Mouse (Mus musculus): ENCODE results near the gene Kif2a. TPM values are rescaled to one million over a fixed set of nuclear protein-coding genes. Genes with fewer than 3 reads are reported as not detected.

Kif2a gene
- 25.4 TPM in 2 replicates for polyA plus RNA-seq (2014; fragmentation: Nextera tagmentation; extraction: Ambion mirVana)

- Histone ChIP-seq H3K27ac (replicated peaks; ENCODE audit: low read depth, low read length) (peak within 1 kb of the TSS; percentile 93), H3K4me3 (ENCODE audit: low read depth, low read length) (peak within 1 kb of the TSS; percentile 89), H3K27me3 (ENCODE audit: control insufficient read depth, insufficient read depth, low read length) (no peaks in the 10 kb centered on the region), H3K9ac (ENCODE audit: low read length) (peak within 1 kb of the TSS; percentile 96), H3K4me1 (ENCODE audit: control insufficient read depth, insufficient read depth, low read length) (0 out of 2 replicates have a peak, but pooled peaks cover 3% of the 10 kb centered on the region), H3K9me3 (ENCODE audit: control insufficient read depth, low read length) (no peaks in the 10 kb centered on the region), H3K4me2 (ENCODE audit: low read depth, severe bottlenecking) (peak within 1 kb of the TSS; percentile 64), H3K36me3 (ENCODE audit: control insufficient read depth, insufficient read depth, low read length) (no peaks in the 10 kb centered on the region)
- peak; percentile 60 for ATAC-seq (ENCODE audit: insufficient number of reproducible peaks, low FRiP score, low TSS enrichment, low read depth)
- WGBS = 0% methylated on average over 57 of the region's 87 CpGs
- peak; percentile 74 for DNase-seq (ENCODE audit: low spot score)
These were observed at the start of gene Kif2a for GRCm38 (mm10) chr13:107021461-107022265. Gene Kif2a, minus strand, starts transcription at chr13:107022126.

GRCm38 (mm10) chr13:107069061-107069460 lies 47.1 kb upstream of the Kif2a start:
- no peak overlapping the region for H3K9ac ChIP-seq (ENCODE audit: low read length)
- H3K27ac ChIP-seq (replicated peaks; ENCODE audit: low read depth, low read length) = no peak overlapping the region
- DNase-seq (ENCODE audit: low spot score) = no peak
- H3K9me3 ChIP-seq (ENCODE audit: control insufficient read depth, low read length) = no peaks in the 10 kb centered on the region
- no peak overlapping the region for H3K4me2 ChIP-seq (ENCODE audit: low read depth, severe bottlenecking)
- H3K36me3 ChIP-seq (ENCODE audit: control insufficient read depth, insufficient read depth, low read length) = no peaks in the 10 kb centered on the region
- H3K4me1 ChIP-seq (ENCODE audit: control insufficient read depth, insufficient read depth, low read length) = no peaks in the 10 kb centered on the region
- WGBS = 75% methylated on average over 1 of the region's 1 CpGs
- no peak for ATAC-seq (ENCODE audit: insufficient number of reproducible peaks, low FRiP score, low TSS enrichment, low read depth)
- no peak overlapping the region for H3K4me3 ChIP-seq (ENCODE audit: low read depth, low read length)
- H3K27me3 ChIP-seq (ENCODE audit: control insufficient read depth, insufficient read depth, low read length) = no peaks in the 10 kb centered on the region

GRCm38 (mm10) chr13:107065098-107065855 lies 43.4 kb upstream of the Kif2a start:
- ATAC-seq (ENCODE audit: insufficient number of reproducible peaks, low FRiP score, low TSS enrichment, low read depth) = no peak
- no peaks in the 10 kb centered on the region for H3K36me3 ChIP-seq (ENCODE audit: control insufficient read depth, insufficient read depth, low read length)
- no peak for DNase-seq (ENCODE audit: low spot score)
- H3K4me1 ChIP-seq (ENCODE audit: control insufficient read depth, insufficient read depth, low read length) = no peaks in the 10 kb centered on the region
- 75% methylated on average over 10 of the region's 10 CpGs for WGBS
- H3K27ac ChIP-seq (replicated peaks; ENCODE audit: low read depth, low read length) = no peak overlapping the region
- no peak overlapping the region for H3K4me3 ChIP-seq (ENCODE audit: low read depth, low read length)
- no peaks in the 10 kb centered on the region for H3K27me3 ChIP-seq (ENCODE audit: control insufficient read depth, insufficient read depth, low read length)
- H3K4me2 ChIP-seq (ENCODE audit: low read depth, severe bottlenecking) = no peak overlapping the region
- no peak overlapping the region for H3K9ac ChIP-seq (ENCODE audit: low read length)
- no peaks in the 10 kb centered on the region for H3K9me3 ChIP-seq (ENCODE audit: control insufficient read depth, low read length)

- Histone ChIP-seq H3K36me3 (ENCODE audit: control insufficient read depth, insufficient read depth, low read length) (no peaks in the 10 kb centered on the region), H3K4me2 (ENCODE audit: low read depth, severe bottlenecking) (no peak overlapping the region), H3K4me3 (ENCODE audit: low read depth, low read length) (no peak overlapping the region), H3K9me3 (ENCODE audit: control insufficient read depth, low read length) (no peaks in the 10 kb centered on the region), H3K27ac (replicated peaks; ENCODE audit: low read depth, low read length) (no peak overlapping the region), H3K4me1 (ENCODE audit: control insufficient read depth, insufficient read depth, low read length) (no peaks in the 10 kb centered on the region), H3K9ac (ENCODE audit: low read length) (no peak overlapping the region), H3K27me3 (ENCODE audit: control insufficient read depth, insufficient read depth, low read length) (no peaks in the 10 kb centered on the region)
- no peak for ATAC-seq (ENCODE audit: insufficient number of reproducible peaks, low FRiP score, low TSS enrichment, low read depth)
- WGBS = 77% methylated on average over 2 of the region's 2 CpGs
- DNase-seq (ENCODE audit: low spot score) = no peak
These were observed 42.3 kb upstream of the Kif2a start for GRCm38 (mm10) chr13:107064263-107064662.

- Histone ChIP-seq H3K27ac (replicated peaks; ENCODE audit: low read depth, low read length) (no peak overlapping the region), H3K36me3 (ENCODE audit: control insufficient read depth, insufficient read depth, low read length) (no peaks in the 10 kb centered on the region), H3K9ac (ENCODE audit: low read length) (no peak overlapping the region), H3K4me3 (ENCODE audit: low read depth, low read length) (no peak overlapping the region), H3K27me3 (ENCODE audit: control insufficient read depth, insufficient read depth, low read length) (no peaks in the 10 kb centered on the region), H3K4me2 (ENCODE audit: low read depth, severe bottlenecking) (no peak overlapping the region), H3K4me1 (ENCODE audit: control insufficient read depth, insufficient read depth, low read length) (no peaks in the 10 kb centered on the region), H3K9me3 (ENCODE audit: control insufficient read depth, low read length) (no peaks in the 10 kb centered on the region)
- DNase-seq (ENCODE audit: low spot score) = no peak
- no peak for ATAC-seq (ENCODE audit: insufficient number of reproducible peaks, low FRiP score, low TSS enrichment, low read depth)
- 63% methylated on average over 7 of the region's 7 CpGs for WGBS
These were observed 41.3 kb upstream of the Kif2a start for GRCm38 (mm10) chr13:107063115-107063807.

GRCm38 (mm10) chr13:107060098-107060497 lies 38.2 kb upstream of the Kif2a start:
- 81% methylated on average over 7 of the region's 7 CpGs for WGBS
- Histone ChIP-seq H3K4me3 (ENCODE audit: low read depth, low read length) (no peak overlapping the region), H3K27me3 (ENCODE audit: control insufficient read depth, insufficient read depth, low read length) (no peaks in the 10 kb centered on the region), H3K9ac (ENCODE audit: low read length) (no peak overlapping the region), H3K9me3 (ENCODE audit: control insufficient read depth, low read length) (no peaks in the 10 kb centered on the region), H3K4me2 (ENCODE audit: low read depth, severe bottlenecking) (no peak overlapping the region), H3K27ac (replicated peaks; ENCODE audit: low read depth, low read length) (no peak overlapping the region), H3K36me3 (ENCODE audit: control insufficient read depth, insufficient read depth, low read length) (no peaks in the 10 kb centered on the region), H3K4me1 (ENCODE audit: control insufficient read depth, insufficient read depth, low read length) (no peaks in the 10 kb centered on the region)
- DNase-seq (ENCODE audit: low spot score) (no peak), ATAC-seq (ENCODE audit: insufficient number of reproducible peaks, low FRiP score, low TSS enrichment, low read depth) (no peak)

GRCm38 (mm10) chr13:107059460-107059859 lies 37.5 kb upstream of the Kif2a start:
- Histone ChIP-seq H3K9me3 (ENCODE audit: control insufficient read depth, low read length) (no peaks in the 10 kb centered on the region), H3K36me3 (ENCODE audit: control insufficient read depth, insufficient read depth, low read length) (no peaks in the 10 kb centered on the region), H3K27me3 (ENCODE audit: control insufficient read depth, insufficient read depth, low read length) (no peaks in the 10 kb centered on the region), H3K27ac (replicated peaks; ENCODE audit: low read depth, low read length) (no peak overlapping the region), H3K4me3 (ENCODE audit: low read depth, low read length) (no peak overlapping the region), H3K4me1 (ENCODE audit: control insufficient read depth, insufficient read depth, low read length) (no peaks in the 10 kb centered on the region), H3K4me2 (ENCODE audit: low read depth, severe bottlenecking) (no peak overlapping the region), H3K9ac (ENCODE audit: low read length) (no peak overlapping the region)
- ATAC-seq (ENCODE audit: insufficient number of reproducible peaks, low FRiP score, low TSS enrichment, low read depth) (no peak), DNase-seq (ENCODE audit: low spot score) (no peak)
- WGBS = 78% methylated on average over 3 of the region's 3 CpGs

- Histone ChIP-seq H3K9ac (ENCODE audit: low read length) (no peak overlapping the region), H3K4me1 (ENCODE audit: control insufficient read depth, insufficient read depth, low read length) (no peaks in the 10 kb centered on the region), H3K27me3 (ENCODE audit: control insufficient read depth, insufficient read depth, low read length) (no peaks in the 10 kb centered on the region), H3K9me3 (ENCODE audit: control insufficient read depth, low read length) (no peaks in the 10 kb centered on the region), H3K36me3 (ENCODE audit: control insufficient read depth, insufficient read depth, low read length) (no peaks in the 10 kb centered on the region), H3K27ac (replicated peaks; ENCODE audit: low read depth, low read length) (no peak overlapping the region), H3K4me2 (ENCODE audit: low read depth, severe bottlenecking) (no peak overlapping the region), H3K4me3 (ENCODE audit: low read depth, low read length) (no peak overlapping the region)
- ATAC-seq (ENCODE audit: insufficient number of reproducible peaks, low FRiP score, low TSS enrichment, low read depth) = no peak
- no peak for DNase-seq (ENCODE audit: low spot score)
- WGBS = 48% methylated on average over 4 of the region's 4 CpGs
These were observed 34.4 kb upstream of the Kif2a start for GRCm38 (mm10) chr13:107056318-107056717.

All from limb, embryonic 11.5 days (tissue).